Mouse (Mus musculus): Measurements from ENCODE around the gene Tmem120b. TPM values are rescaled to one million over a fixed set of nuclear protein-coding genes. Genes with fewer than 3 reads are reported as not detected.
A peak's percentile ranks its signal among the peaks of the same experiment; 100 is the strongest.

The Tmem120b gene
- polyA plus RNA-seq, 1 experiment from 2014 or later: 9.3 TPM

- peak overlapping the region; percentile 100 for H3K4me2 ChIP-seq (ENCODE audit: low read depth, severe bottlenecking)
- H3K9ac ChIP-seq (ENCODE audit: low read length): peak overlapping the region; percentile 23; the same call in 1 of the 2 replicates
- no peaks in the 10 kb centered on the region for H3K27me3 ChIP-seq (ENCODE audit: control insufficient read depth, insufficient read depth, low read length)
- H3K36me3 ChIP-seq (ENCODE audit: control insufficient read depth, insufficient read depth, low read length): peaks cover 24% of the 10 kb centered on the region
- ATAC-seq (ENCODE audit: insufficient number of reproducible peaks, low FRiP score, low TSS enrichment, low read depth) (no peak), DNase-seq (ENCODE audit: low spot score) (no peak)
- H3K9me3 ChIP-seq (ENCODE audit: control insufficient read depth, low read length): no peaks in the 10 kb centered on the region
- WGBS: 40% methylated on average over 20 of the region's 20 CpGs
- peaks cover 36% of the 10 kb centered on the region for H3K4me1 ChIP-seq (ENCODE audit: control insufficient read depth, insufficient read depth, low read length)
- peak overlapping the region; percentile 95 for H3K4me3 ChIP-seq (ENCODE audit: low read depth, low read length)
- no peak overlapping the region; the same call in 1 of the 2 replicates for H3K27ac ChIP-seq (replicated peaks; ENCODE audit: low read depth, low read length)
These were observed 76.8 kb downstream of the Tmem120b start for GRCm38 (mm10) chr5:123144746-123145590.

GRCm38 (mm10) chr5:123146357-123146756, 78.1 kb downstream of the Tmem120b start:
- ATAC-seq (ENCODE audit: insufficient number of reproducible peaks, low FRiP score, low TSS enrichment, low read depth): no peak
- DNase-seq (ENCODE audit: low spot score): no peak
- Histone ChIP-seq H3K36me3 (ENCODE audit: control insufficient read depth, insufficient read depth, low read length) (peaks cover 27% of the 10 kb centered on the region), H3K9me3 (ENCODE audit: control insufficient read depth, low read length) (no peaks in the 10 kb centered on the region), H3K4me2 (ENCODE audit: low read depth, severe bottlenecking) (no peak overlapping the region), H3K4me3 (ENCODE audit: low read depth, low read length) (no peak overlapping the region), H3K27ac (replicated peaks; ENCODE audit: low read depth, low read length) (no peak overlapping the region), H3K27me3 (ENCODE audit: control insufficient read depth, insufficient read depth, low read length) (no peaks in the 10 kb centered on the region), H3K4me1 (ENCODE audit: control insufficient read depth, insufficient read depth, low read length) (peaks cover 49% of the 10 kb centered on the region), H3K9ac (ENCODE audit: low read length) (no peak overlapping the region)
- WGBS: 92% methylated on average over 11 of the region's 11 CpGs

GRCm38 (mm10) chr5:123147569-123147968, 79.4 kb downstream of the Tmem120b start:
- Histone ChIP-seq H3K36me3 (ENCODE audit: control insufficient read depth, insufficient read depth, low read length) (peaks cover 35% of the 10 kb centered on the region), H3K4me2 (ENCODE audit: low read depth, severe bottlenecking) (no peak overlapping the region), H3K4me3 (ENCODE audit: low read depth, low read length) (no peak overlapping the region), H3K4me1 (ENCODE audit: control insufficient read depth, insufficient read depth, low read length) (peaks cover 49% of the 10 kb centered on the region), H3K9me3 (ENCODE audit: control insufficient read depth, low read length) (no peaks in the 10 kb centered on the region), H3K9ac (ENCODE audit: low read length) (no peak overlapping the region), H3K27ac (replicated peaks; ENCODE audit: low read depth, low read length) (no peak overlapping the region), H3K27me3 (ENCODE audit: control insufficient read depth, insufficient read depth, low read length) (no peaks in the 10 kb centered on the region)
- 85% methylated on average over 17 of the region's 17 CpGs for WGBS
- DNase-seq (ENCODE audit: low spot score) (no peak), ATAC-seq (ENCODE audit: insufficient number of reproducible peaks, low FRiP score, low TSS enrichment, low read depth) (no peak)

- Histone ChIP-seq H3K4me3 (ENCODE audit: low read depth, low read length) (no peak overlapping the region), H3K27me3 (ENCODE audit: control insufficient read depth, insufficient read depth, low read length) (no peaks in the 10 kb centered on the region), H3K9ac (ENCODE audit: low read length) (no peak overlapping the region), H3K9me3 (ENCODE audit: control insufficient read depth, low read length) (no peaks in the 10 kb centered on the region), H3K4me2 (ENCODE audit: low read depth, severe bottlenecking) (peak overlapping the region; percentile 10; the same call in 1 of the 2 replicates), H3K4me1 (ENCODE audit: control insufficient read depth, insufficient read depth, low read length) (peaks cover 49% of the 10 kb centered on the region), H3K27ac (replicated peaks; ENCODE audit: low read depth, low read length) (0 out of 2 replicates have a peak overlapping the region, but pooled peaks have one; percentile 21), H3K36me3 (ENCODE audit: control insufficient read depth, insufficient read depth, low read length) (peaks cover 41% of the 10 kb centered on the region)
- DNase-seq (ENCODE audit: low spot score) (no peak), ATAC-seq (ENCODE audit: insufficient number of reproducible peaks, low FRiP score, low TSS enrichment, low read depth) (no peak)
- WGBS: 89% methylated on average over 25 of the region's 25 CpGs
These were observed 80.0 kb downstream of the Tmem120b start for GRCm38 (mm10) chr5:123148073-123148722.

GRCm38 (mm10) chr5:123149451-123150400, 81.5 kb downstream of the Tmem120b start:
- peaks cover 39% of the 10 kb centered on the region for H3K4me1 ChIP-seq (ENCODE audit: control insufficient read depth, insufficient read depth, low read length)
- H3K9ac ChIP-seq (ENCODE audit: low read length): 0 out of 2 replicates have a peak overlapping the region, but pooled peaks have one; percentile 34
- H3K36me3 ChIP-seq (ENCODE audit: control insufficient read depth, insufficient read depth, low read length): peaks cover 51% of the 10 kb centered on the region
- ATAC-seq (ENCODE audit: insufficient number of reproducible peaks, low FRiP score, low TSS enrichment, low read depth): peak; percentile 80
- H3K27me3 ChIP-seq (ENCODE audit: control insufficient read depth, insufficient read depth, low read length): no peaks in the 10 kb centered on the region
- peak overlapping the region; percentile 9 for H3K4me3 ChIP-seq (ENCODE audit: low read depth, low read length)
- peak; percentile 92 for DNase-seq (ENCODE audit: low spot score)
- no peaks in the 10 kb centered on the region for H3K9me3 ChIP-seq (ENCODE audit: control insufficient read depth, low read length)
- H3K4me2 ChIP-seq (ENCODE audit: low read depth, severe bottlenecking): peak overlapping the region; percentile 40
- 10% methylated on average over 19 of the region's 19 CpGs for WGBS
- H3K27ac ChIP-seq (replicated peaks; ENCODE audit: low read depth, low read length): no peak overlapping the region; the same call in 1 of the 2 replicates

- ATAC-seq (ENCODE audit: insufficient number of reproducible peaks, low FRiP score, low TSS enrichment, low read depth) (no peak), DNase-seq (ENCODE audit: low spot score) (no peak)
- Histone ChIP-seq H3K27ac (replicated peaks; ENCODE audit: low read depth, low read length) (no peak overlapping the region; the same call in 1 of the 2 replicates), H3K9me3 (ENCODE audit: control insufficient read depth, low read length) (no peaks in the 10 kb centered on the region), H3K4me1 (ENCODE audit: control insufficient read depth, insufficient read depth, low read length) (peaks cover 31% of the 10 kb centered on the region), H3K4me2 (ENCODE audit: low read depth, severe bottlenecking) (peak overlapping the region; percentile 40), H3K9ac (ENCODE audit: low read length) (peak overlapping the region; percentile 4; the same call in 1 of the 2 replicates), H3K27me3 (ENCODE audit: control insufficient read depth, insufficient read depth, low read length) (no peaks in the 10 kb centered on the region), H3K36me3 (ENCODE audit: control insufficient read depth, insufficient read depth, low read length) (peaks cover 51% of the 10 kb centered on the region), H3K4me3 (ENCODE audit: low read depth, low read length) (no peak overlapping the region)
- 41% methylated on average over 7 of the region's 7 CpGs for WGBS
These were observed 82.4 kb downstream of the Tmem120b start for GRCm38 (mm10) chr5:123150641-123151040.

- H3K9ac ChIP-seq (ENCODE audit: low read length): no peak overlapping the region
- DNase-seq (ENCODE audit: low spot score) (no peak), ATAC-seq (ENCODE audit: insufficient number of reproducible peaks, low FRiP score, low TSS enrichment, low read depth) (no peak)
- no peaks in the 10 kb centered on the region for H3K27me3 ChIP-seq (ENCODE audit: control insufficient read depth, insufficient read depth, low read length)
- peaks cover 51% of the 10 kb centered on the region for H3K36me3 ChIP-seq (ENCODE audit: control insufficient read depth, insufficient read depth, low read length)
- H3K4me3 ChIP-seq (ENCODE audit: low read depth, low read length): no peak overlapping the region
- no peak overlapping the region for H3K27ac ChIP-seq (replicated peaks; ENCODE audit: low read depth, low read length)
- 39% methylated on average over 7 of the region's 7 CpGs for WGBS
- H3K4me2 ChIP-seq (ENCODE audit: low read depth, severe bottlenecking): peak overlapping the region; percentile 40; the same call in 1 of the 2 replicates
- H3K4me1 ChIP-seq (ENCODE audit: control insufficient read depth, insufficient read depth, low read length): peaks cover 28% of the 10 kb centered on the region
- H3K9me3 ChIP-seq (ENCODE audit: control insufficient read depth, low read length): no peaks in the 10 kb centered on the region
These were observed 82.9 kb downstream of the Tmem120b start for GRCm38 (mm10) chr5:123151077-123151476.
